Mouse (Mus musculus): Measurements from ENCODE around the gene Mrpl14. TPM values are rescaled to one million over a fixed set of nuclear protein-coding genes. Genes with fewer than 3 reads are reported as not detected.

The Mrpl14 gene
- total RNA-seq, 2 experiments from 2014 or later = 95.6 to 103 TPM

DNA sequence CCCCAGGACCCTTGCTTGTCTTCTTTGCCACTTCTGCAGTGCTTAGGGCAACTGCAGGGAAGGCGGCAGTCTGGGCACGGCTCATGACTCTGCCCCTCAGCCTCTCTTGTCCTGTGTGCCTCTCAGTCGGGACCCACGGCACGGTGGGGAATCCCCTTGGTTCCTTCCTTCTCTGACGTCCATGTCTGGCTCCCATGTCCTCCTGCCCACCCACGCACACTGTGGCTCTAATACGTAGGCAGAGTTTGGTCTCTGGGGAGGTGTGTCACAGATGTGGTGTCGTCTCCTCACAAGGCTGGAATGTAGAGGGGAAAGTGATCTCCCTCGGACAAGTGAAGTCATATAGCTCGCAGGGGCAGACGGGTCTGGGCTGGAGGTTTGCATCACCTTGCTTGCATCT, 60.6 kb downstream of the Mrpl14 start:
- no peak for DNase-seq (ENCODE audit: low spot score in 2 of 2)

DNA sequence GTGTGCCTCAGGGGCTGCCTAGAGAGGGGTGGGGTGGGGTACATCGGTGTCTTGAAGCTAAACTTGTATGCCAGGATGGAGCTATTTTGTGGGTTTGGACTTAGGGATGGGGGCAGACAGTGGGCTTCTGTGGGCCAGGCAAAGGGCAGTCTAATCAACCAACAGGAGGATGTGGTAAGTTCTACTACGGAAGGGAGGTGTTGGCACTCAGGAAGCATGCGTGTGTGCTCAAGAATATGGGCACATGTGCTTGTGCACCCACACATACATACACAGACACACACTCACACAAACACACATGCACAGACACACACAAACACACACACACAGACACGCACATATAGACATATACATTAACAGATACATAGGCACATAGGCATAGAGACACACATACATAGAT, 61.2 kb downstream of the Mrpl14 start:
- no peak for DNase-seq (ENCODE audit: low spot score in 2 of 2)

Other genes starting within 250 kb of the Mrpl14 start
- gene Spats1, start 210.9 kb upstream of the Mrpl14 start, total RNA-seq (2021) = under 1 TPM in 1 of 2 experiments, not detected in 1; 0.48 TPM
- gene Aars2, start 179.5 kb upstream of the Mrpl14 start, total RNA-seq (2021) = 10 to 100 TPM; 18.4 to 19.0 TPM
- gene Tcte1, start 162.9 kb upstream of the Mrpl14 start, total RNA-seq (2021) = not detected
- 1 to 10 TPM; 1.7 to 3.7 TPM for gene Tmem151b, start 136.6 kb upstream of the Mrpl14 start, total RNA-seq (2021)
- 1 to 10 TPM; 3.0 to 4.5 TPM for gene Nfkbie, start 130.6 kb upstream of the Mrpl14 start, total RNA-seq (2021)
- gene Slc35b2, start 122.4 kb upstream of the Mrpl14 start, total RNA-seq (2021) = 10 to 100 TPM; 69.2 to 71.8 TPM
- 1,000 to 10,000 TPM; 1,575 to 1,663 TPM for gene Hsp90ab1, start 113.1 kb upstream of the Mrpl14 start, total RNA-seq (2021)
- gene Slc29a1, start 86.7 kb upstream of the Mrpl14 start, total RNA-seq (2021) = 100 to 1,000 TPM; 138 to 145 TPM
- gene Mymx, start 84.2 kb upstream of the Mrpl14 start, total RNA-seq (2021) = 1 to 10 TPM; 1.6 to 4.0 TPM
- 1 to 10 TPM in 1 of 2 experiments, not detected in 1; 2.2 TPM for gene Capn11, start 27.0 kb upstream of the Mrpl14 start, total RNA-seq (2021)
- 10 to 100 TPM; 49.5 to 57.6 TPM for gene Tmem63b, start 583 bp downstream of the Mrpl14 start, total RNA-seq (2021)
- not detected for gene 1600014C23Rik, start 47.5 kb downstream of the Mrpl14 start, total RNA-seq (2021)